Mouse (Mus musculus): ENCODE data around the gene Uqcc3. TPM values are rescaled to one million over a fixed set of nuclear protein-coding genes. Genes with fewer than 3 reads are reported as not detected.

Gene Uqcc3
- total and polyA plus RNA-seq, 2 experiments from 2014 or later: 21.1 to 64.9 TPM

DNA sequence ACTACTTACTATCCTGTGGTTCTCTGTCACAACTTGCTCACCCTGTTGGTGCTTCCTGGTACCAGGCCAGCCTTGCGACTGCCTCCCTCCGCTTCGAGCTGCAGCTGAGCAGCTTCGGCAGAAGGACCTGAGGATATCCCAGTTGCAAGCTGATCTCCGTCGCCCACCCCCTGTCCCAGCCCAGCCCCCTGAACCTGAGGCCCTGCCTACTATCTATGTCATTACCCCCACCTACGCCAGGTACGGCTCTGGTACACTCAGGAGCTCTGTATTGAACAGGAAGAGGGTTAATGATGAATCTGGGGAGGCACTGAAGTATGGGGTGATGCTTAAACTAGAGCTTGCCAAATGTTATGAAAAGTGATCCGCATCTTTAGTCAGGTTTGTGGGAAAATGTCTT, 41.0 kb upstream of the Uqcc3 start:
- H3K27ac ChIP-seq: no peak overlapping the region
- no peak for TF ChIP-seq CTCF (IDR thresholded peaks at IDR 0.05; ENCODE audit: low read depth)
- WGBS: 75% methylated on average over 9 of the region's 9 CpGs
- H3K4me2 ChIP-seq (ENCODE audit: low read depth, low read length): peak overlapping the region; percentile 91
- no peaks in the 10 kb centered on the region for H3K27me3 ChIP-seq (ENCODE audit: insufficient read depth, low read length)
- ATAC-seq (no peak), DNase-seq (ENCODE audit: low spot score) (no peak)
- H3K4me3 ChIP-seq (ENCODE audit: low read length): no peak overlapping the region
- H3K9ac ChIP-seq (replicated peaks; ENCODE audit: low read length): no peak overlapping the region
- peaks cover 13% of the 10 kb centered on the region for H3K36me3 ChIP-seq (ENCODE audit: insufficient read depth, low read length)
- no peaks in the 10 kb centered on the region for H3K9me3 ChIP-seq (ENCODE audit: low read length)
- peaks cover 9% of the 10 kb centered on the region for H3K4me1 ChIP-seq (ENCODE audit: insufficient read depth, low read length)

DNA sequence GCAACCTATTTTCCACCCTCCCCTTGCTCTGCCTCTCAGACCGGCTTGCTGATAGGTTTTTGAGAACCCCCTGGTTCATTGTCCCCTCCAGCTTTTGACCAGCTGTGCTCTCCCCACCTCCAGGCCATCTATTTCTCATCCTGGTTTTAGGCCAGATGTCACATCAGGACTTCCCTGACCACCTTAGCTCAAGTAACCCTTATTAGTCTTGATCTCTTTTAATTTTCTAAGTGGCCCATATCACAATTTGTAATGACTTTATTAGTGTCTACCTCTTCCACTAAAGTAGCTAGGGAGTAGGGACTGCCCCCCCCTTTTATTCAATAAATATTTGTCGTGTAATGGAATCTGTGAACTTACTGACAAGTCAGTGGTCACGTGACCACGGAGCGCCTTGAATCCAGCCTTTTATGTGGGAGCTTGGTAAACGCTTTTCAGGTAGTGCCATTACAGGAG, 40.1 kb upstream of the Uqcc3 start:
- WGBS: under 1% methylated on average over 6 of the region's 6 CpGs
- H3K4me3 ChIP-seq (ENCODE audit: low read length): peak overlapping the region; percentile 89
- H3K27ac ChIP-seq: peak overlapping the region; percentile 79
- TF ChIP-seq CTCF (IDR thresholded peaks at IDR 0.05; ENCODE audit: low read depth): no peak
- peak overlapping the region; percentile 91 for H3K4me2 ChIP-seq (ENCODE audit: low read depth, low read length)
- H3K27me3 ChIP-seq (ENCODE audit: insufficient read depth, low read length): no peaks in the 10 kb centered on the region
- no peak for ATAC-seq
- H3K36me3 ChIP-seq (ENCODE audit: insufficient read depth, low read length): peaks cover 17% of the 10 kb centered on the region
- H3K4me1 ChIP-seq (ENCODE audit: insufficient read depth, low read length): peaks cover 9% of the 10 kb centered on the region
- DNase-seq (ENCODE audit: low spot score): peak; percentile 57
- no peaks in the 10 kb centered on the region for H3K9me3 ChIP-seq (ENCODE audit: low read length)
- peak overlapping the region; percentile 85 for H3K9ac ChIP-seq (replicated peaks; ENCODE audit: low read length)

DNA sequence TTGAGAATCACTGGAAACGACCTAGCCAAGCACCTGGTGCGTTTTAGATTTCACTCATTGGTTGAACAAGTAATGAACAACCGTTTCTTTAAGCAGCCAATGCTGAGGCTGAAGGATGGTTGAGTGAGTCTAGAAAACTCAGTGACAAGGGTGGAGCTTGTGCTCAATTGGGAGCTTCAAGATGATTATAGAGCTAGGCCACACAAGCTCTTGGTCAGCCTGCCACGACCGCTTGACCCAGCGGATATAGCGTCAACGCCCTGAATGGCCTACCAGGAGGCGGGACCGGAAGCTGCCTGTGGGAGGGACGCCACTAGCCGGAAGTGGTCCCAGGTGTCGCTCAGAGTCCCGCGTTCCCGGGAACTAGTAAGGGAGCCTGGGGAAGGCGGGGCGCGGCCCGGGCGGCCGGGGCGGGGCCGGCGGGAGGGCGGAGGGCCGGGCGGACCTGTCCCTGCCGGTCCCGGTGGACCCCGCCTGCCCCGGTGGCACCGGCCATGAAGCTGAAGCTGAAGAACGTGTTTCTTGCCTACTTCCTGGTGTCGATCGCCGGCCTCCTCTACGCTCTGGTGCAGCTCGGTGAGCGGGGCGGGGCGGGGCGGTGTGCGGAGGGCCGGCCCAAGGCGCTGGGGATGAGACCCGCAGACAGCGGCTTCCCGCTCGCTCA, 39.5 kb upstream of the Uqcc3 start, which contains the start of gene B3gat3:
B3gat3 (plus strand) TSS at position 302 of the 664 bp plus-strand sequence.
- Histone ChIP-seq H3K27me3 (ENCODE audit: insufficient read depth, low read length) (no peaks in the 10 kb centered on the region), H3K9ac (replicated peaks; ENCODE audit: low read length) (peak within 1 kb of the TSS; percentile 85), H3K4me2 (ENCODE audit: low read depth, low read length) (peak within 1 kb of the TSS; percentile 91), H3K9me3 (ENCODE audit: low read length) (no peaks in the 10 kb centered on the region), H3K36me3 (ENCODE audit: insufficient read depth, low read length) (peaks cover 19% of the 10 kb centered on the region), H3K4me3 (ENCODE audit: low read length) (peak within 1 kb of the TSS; percentile 89), H3K27ac (peak within 1 kb of the TSS; percentile 79), H3K4me1 (ENCODE audit: insufficient read depth, low read length) (peaks cover 9% of the 10 kb centered on the region)
- 4% methylated on average over 31 of the region's 50 CpGs for WGBS
- DNase-seq (ENCODE audit: low spot score): peak; percentile 96
- peak; percentile 98 for ATAC-seq
- no peak for TF ChIP-seq CTCF (IDR thresholded peaks at IDR 0.05; ENCODE audit: low read depth)

DNA sequence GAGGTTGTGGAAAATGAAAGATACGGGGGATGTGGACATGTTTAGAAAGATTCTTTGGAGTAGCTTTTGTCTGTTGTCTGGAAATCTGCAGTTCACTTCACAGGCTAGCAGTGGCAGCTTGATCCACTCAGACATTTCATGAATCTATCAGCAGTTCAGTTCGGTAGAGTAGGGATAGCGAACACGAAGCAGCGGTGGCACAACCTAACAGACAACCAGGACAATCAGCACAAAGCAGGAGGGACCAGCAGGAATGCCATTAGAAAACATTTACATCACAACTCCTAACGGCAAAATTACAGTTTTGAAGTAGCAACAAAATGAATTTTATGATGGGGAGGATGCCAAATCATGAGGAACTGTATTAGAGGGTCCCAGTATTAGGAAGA, 39.0 kb upstream of the Uqcc3 start:
- ATAC-seq (no peak), DNase-seq (ENCODE audit: low spot score) (no peak)
- no peaks in the 10 kb centered on the region for H3K27me3 ChIP-seq (ENCODE audit: insufficient read depth, low read length)
- H3K36me3 ChIP-seq (ENCODE audit: insufficient read depth, low read length): peaks cover 25% of the 10 kb centered on the region
- peaks cover 9% of the 10 kb centered on the region for H3K4me1 ChIP-seq (ENCODE audit: insufficient read depth, low read length)
- H3K9ac ChIP-seq (replicated peaks; ENCODE audit: low read length): peak overlapping the region; percentile 85; the same call in 1 of the 2 replicates
- H3K9me3 ChIP-seq (ENCODE audit: low read length): no peaks in the 10 kb centered on the region
- H3K4me2 ChIP-seq (ENCODE audit: low read depth, low read length): peak overlapping the region; percentile 91
- peak overlapping the region; percentile 79 for H3K27ac ChIP-seq
- 63% methylated on average over 6 of the region's 6 CpGs for WGBS
- H3K4me3 ChIP-seq (ENCODE audit: low read length): peak overlapping the region; percentile 89; the same call in 1 of the 2 replicates
- TF ChIP-seq CTCF (IDR thresholded peaks at IDR 0.05; ENCODE audit: low read depth): no peak

DNA sequence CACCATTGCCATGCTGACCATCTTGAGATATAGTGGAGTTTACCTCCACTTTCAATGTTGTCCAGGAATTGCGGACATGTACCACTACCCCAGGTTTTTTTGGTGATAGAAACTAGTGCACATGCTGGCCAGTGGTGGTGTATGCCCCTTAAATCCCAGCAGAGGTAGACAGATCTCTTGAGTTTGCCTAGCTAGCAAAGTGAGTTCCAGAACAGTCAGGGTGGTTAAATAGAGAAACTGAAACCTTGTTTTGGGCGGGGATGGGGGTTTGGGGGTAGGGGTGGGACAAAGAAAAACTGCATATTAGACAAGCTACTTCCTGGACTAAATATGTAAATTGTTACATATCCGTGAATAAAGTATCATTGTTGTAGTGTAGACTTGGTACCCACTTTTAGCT, 38.3 kb upstream of the Uqcc3 start:
- TF ChIP-seq CTCF (IDR thresholded peaks at IDR 0.05; ENCODE audit: low read depth): no peak
- Histone ChIP-seq H3K27me3 (ENCODE audit: insufficient read depth, low read length) (no peaks in the 10 kb centered on the region), H3K4me3 (ENCODE audit: low read length) (no peak overlapping the region), H3K4me2 (ENCODE audit: low read depth, low read length) (no peak overlapping the region), H3K36me3 (ENCODE audit: insufficient read depth, low read length) (peaks cover 31% of the 10 kb centered on the region), H3K9me3 (ENCODE audit: low read length) (no peaks in the 10 kb centered on the region), H3K27ac (no peak overlapping the region), H3K9ac (replicated peaks; ENCODE audit: low read length) (no peak overlapping the region), H3K4me1 (ENCODE audit: insufficient read depth, low read length) (peaks cover 9% of the 10 kb centered on the region)
- no peak for ATAC-seq
- no peak for DNase-seq (ENCODE audit: low spot score)
- 91% methylated on average over 3 of the region's 3 CpGs for WGBS

DNA sequence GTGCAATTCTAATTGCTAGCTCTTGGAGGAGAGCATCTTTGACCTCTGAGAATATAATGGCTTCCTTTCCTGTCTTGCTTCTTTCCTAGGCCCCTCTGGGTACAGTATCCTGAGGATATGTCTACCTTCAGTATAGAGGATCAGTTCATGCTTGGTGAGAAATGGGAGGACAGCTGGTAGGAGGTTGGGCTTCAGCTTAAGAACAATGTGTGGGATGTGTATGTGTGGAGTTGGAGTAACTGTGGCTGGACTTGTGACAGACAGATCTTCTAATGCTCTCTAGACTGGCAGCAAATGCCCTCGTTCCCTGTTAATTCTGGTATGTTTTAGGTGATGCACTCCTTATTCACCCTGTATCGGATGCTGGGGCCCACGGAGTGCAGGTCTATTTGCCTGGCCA, 33.5 kb upstream of the Uqcc3 start:
- Histone ChIP-seq H3K36me3 (ENCODE audit: insufficient read depth, low read length) (peaks cover 79% of the 10 kb centered on the region), H3K4me3 (ENCODE audit: low read length) (no peak overlapping the region), H3K27me3 (ENCODE audit: insufficient read depth, low read length) (no peaks in the 10 kb centered on the region), H3K9ac (replicated peaks; ENCODE audit: low read length) (no peak overlapping the region), H3K4me1 (ENCODE audit: insufficient read depth, low read length) (no peaks in the 10 kb centered on the region), H3K27ac (no peak overlapping the region), H3K9me3 (ENCODE audit: low read length) (no peaks in the 10 kb centered on the region), H3K4me2 (ENCODE audit: low read depth, low read length) (no peak overlapping the region)
- DNase-seq (ENCODE audit: low spot score): no peak
- ATAC-seq: no peak
- 94% methylated on average over 3 of the region's 3 CpGs for WGBS
- no peak for TF ChIP-seq CTCF (IDR thresholded peaks at IDR 0.05; ENCODE audit: low read depth)

DNA sequence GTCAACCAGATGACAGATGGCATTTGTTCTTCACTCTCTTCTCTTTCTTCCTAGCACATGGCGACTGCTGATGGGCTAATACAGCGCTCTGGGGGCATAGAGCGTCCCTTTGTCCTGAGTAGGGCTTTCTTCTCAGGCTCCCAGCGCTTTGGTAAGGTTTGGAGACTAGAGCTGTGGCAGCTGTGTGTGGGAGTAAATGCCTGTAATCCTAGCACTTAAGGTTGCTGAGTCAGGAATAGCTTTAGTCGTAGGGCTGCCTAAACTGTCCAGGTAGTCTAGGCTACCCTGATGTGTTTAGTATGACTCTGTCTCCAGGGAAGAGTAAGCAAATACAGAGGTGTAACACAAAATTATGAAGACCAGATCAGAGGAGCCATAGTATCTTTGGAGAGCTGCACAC, 31.1 kb upstream of the Uqcc3 start:
- Histone ChIP-seq H3K27me3 (ENCODE audit: insufficient read depth, low read length) (no peaks in the 10 kb centered on the region), H3K9ac (replicated peaks; ENCODE audit: low read length) (no peak overlapping the region), H3K27ac (no peak overlapping the region), H3K4me2 (ENCODE audit: low read depth, low read length) (no peak overlapping the region), H3K36me3 (ENCODE audit: insufficient read depth, low read length) (peaks cover 98% of the 10 kb centered on the region), H3K4me3 (ENCODE audit: low read length) (no peak overlapping the region), H3K9me3 (ENCODE audit: low read length) (no peaks in the 10 kb centered on the region), H3K4me1 (ENCODE audit: insufficient read depth, low read length) (no peaks in the 10 kb centered on the region)
- no peak for TF ChIP-seq CTCF (IDR thresholded peaks at IDR 0.05; ENCODE audit: low read depth)
- ATAC-seq: no peak
- 92% methylated on average over 5 of the region's 5 CpGs for WGBS
- no peak for DNase-seq (ENCODE audit: low spot score)

Data from hindbrain, postnatal 0 days (tissue).